Mouse (Mus musculus) liver, embryonic 14.5 days (tissue): Measurements from ENCODE around the gene Alox5ap.

ENCODE experiments used
- CTCF ChIP-seq: IDR thresholded peaks from 2 replicates; pipeline ENCODE4 v1.5.1; 2016; ENCODE audit warnings: antibody characterized with exemption, low read depth, control low read depth
- EP300 ChIP-seq: IDR thresholded peaks from 2 replicates; pipeline ENCODE4 v1.6.1; 2016; ENCODE audit warnings: antibody characterized with exemption, low read depth

GRCm38 (mm10) chr5:149272535-149272934 lies 8.0 kb downstream of the Alox5ap start:
- TF ChIP-seq EP300 (no peak), CTCF (no peak)
